Mouse (Mus musculus): ENCODE measurements around the gene Nlrc3. TPM values are rescaled to one million over a fixed set of nuclear protein-coding genes. Genes with fewer than 3 reads are reported as not detected.

Gene Nlrc3
- polyA plus RNA-seq, 1 experiment = 1.4 TPM

DNA sequence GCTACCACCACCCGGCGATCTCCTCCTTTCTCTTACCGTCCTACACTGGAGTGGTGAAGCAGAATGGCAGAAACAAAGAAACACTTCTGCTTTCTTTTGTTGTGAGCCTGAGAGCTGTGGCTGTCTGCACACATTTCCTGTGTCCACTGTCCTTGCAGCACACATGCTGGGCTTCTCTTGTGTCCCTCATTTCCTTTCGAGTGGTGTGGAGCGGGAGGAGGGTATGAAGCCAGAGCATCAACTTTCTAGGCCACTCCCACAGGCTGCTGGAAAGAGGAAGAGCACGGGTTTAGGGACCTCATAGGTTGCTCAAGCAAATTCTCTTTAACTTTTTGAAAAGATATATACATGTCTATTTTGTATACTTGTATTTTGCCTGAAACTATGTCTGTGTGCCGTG is 47.3 kb downstream of the Nlrc3 start:
- no peak for DNase-seq (ENCODE audit: low spot score)

DNA sequence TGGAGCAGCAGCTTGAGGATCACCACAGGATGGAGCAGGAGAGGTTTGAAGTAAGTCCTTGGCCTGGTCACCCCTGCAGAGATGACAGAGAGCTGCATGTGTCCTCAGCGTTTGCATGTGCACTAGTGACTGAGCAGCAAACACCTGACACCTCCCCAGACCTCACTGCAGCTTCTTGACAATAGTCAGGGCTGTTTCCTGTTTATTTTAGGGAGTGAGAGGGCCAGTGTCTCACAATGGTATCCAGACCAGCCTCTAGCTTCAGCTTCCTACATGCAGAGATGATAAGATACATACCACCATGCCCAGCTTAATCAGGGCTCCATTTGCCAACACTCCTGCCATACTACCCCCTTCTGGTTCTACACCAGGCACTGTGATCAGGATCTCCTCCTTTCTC is 47.9 kb downstream of the Nlrc3 start:
- no peak for DNase-seq (ENCODE audit: low spot score)

DNA sequence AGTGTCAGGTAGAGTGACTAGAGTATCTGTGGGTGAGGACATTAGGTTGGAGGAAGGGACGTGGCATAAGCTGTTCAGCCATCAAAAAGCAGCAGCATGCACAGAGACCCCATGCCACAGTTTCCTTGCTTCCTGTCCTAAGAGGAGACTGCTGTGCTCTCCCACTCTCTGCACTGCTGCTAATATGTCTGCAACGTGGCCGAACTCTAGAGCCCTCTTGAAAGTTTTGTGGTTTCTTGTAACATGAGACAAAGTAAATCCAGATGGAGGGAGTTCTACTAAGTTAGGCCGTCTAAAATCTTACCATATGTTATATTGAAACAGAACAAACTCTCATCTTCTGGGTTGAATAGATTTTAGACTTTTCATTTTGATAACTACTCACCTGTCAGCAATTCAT is 52.5 kb downstream of the Nlrc3 start:
- DNase-seq (ENCODE audit: low spot score) = no peak

DNA sequence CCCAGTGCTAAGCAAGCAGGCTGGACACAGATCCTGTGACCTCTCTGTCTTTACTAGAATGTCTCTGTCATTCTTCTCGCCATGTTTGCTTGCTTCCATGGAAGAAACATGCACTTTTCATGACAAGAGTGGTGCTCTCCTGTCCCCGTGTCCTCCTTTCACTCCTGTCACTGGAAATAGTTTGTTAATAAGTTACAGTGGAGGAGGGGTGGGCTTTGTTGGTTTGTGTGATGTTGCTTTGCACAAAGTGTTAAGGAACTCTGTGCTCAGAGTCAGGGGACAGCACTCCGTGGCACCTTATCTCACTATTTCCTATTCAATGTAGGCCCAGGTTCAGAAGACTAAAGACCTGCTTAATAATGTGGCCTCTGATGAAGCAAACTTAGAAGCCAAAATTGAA is 52.9 kb downstream of the Nlrc3 start:
- DNase-seq (ENCODE audit: low spot score) = no peak

DNA sequence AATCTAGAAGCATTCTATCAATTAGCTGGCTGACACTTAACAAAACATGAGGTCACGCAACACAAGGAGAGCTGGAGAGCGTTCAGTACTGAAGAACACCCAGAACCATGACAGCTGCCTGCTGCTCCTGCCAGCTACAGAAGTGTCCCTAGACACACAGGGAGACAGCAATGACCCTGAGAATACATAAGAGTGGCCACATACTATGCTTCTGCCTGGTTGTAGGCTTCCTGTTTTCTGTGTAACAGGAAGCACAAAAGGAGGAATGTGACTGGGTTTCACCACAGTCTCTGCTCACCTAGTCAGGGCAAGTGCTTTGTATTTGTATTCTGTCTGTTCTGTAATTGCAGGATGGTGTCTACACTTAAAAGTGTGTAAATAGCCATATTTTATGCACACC is 55.7 kb downstream of the Nlrc3 start:
- no peak for DNase-seq (ENCODE audit: low spot score)

DNA sequence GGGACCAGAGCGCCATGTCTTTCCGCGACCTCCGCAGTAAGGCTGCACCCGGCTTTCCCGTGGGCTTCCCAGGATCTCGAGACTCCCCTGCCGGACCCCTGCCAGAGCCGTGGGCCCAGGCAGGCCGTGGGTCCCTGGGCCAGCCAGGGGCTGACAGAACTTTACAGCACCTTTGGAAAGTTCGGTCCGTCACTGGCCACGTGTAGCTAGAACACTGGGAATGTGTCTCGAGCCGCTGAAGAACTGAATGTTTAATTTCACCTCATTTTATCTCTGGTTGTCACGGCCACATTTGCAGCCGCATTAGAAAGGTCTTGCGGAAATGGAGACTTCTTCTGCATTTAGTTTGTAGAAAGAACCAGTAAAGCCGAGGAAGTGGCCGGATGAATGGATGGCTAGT is 67.3 kb downstream of the Nlrc3 start:
- DNase-seq (ENCODE audit: low spot score) = no peak

DNA sequence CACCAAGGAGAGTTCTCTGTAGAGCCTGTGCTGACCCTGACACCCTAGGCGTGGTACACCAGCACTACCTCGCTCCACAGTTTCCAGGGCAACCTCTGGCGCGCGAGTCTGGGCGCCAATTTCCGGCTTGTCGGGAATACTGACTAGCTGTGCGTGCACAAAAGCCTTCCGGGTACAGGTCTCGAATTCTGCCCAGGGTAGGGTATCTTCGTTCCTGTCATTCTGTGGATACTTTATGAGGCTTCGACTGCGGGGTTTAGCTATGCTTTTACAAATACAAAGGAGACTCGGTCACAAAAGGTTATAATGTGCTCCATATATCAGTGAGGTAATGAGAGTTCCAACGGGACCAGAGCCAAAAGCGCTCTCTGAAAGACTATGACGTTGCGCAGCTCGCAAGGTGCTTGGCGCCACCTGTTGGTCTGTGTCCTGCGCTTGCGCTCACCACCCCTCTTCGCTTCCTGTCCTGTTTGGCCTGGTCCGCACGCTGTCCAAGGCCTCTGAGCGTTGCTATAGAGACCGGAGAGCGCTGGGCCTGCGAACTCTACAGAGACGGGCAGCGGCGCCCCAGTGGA is 67.8 kb downstream of the Nlrc3 start, which contains the start of the genes 1700037C18Rik and Cluap1:
Gene 1700037C18Rik, minus strand, starts transcription at position 153 of the 575 bp plus-strand sequence.
Gene Cluap1, plus strand, starts transcription at position 265 of the 575 bp plus-strand sequence.
- DNase-seq (ENCODE audit: low spot score) = peak; percentile 79

DNA sequence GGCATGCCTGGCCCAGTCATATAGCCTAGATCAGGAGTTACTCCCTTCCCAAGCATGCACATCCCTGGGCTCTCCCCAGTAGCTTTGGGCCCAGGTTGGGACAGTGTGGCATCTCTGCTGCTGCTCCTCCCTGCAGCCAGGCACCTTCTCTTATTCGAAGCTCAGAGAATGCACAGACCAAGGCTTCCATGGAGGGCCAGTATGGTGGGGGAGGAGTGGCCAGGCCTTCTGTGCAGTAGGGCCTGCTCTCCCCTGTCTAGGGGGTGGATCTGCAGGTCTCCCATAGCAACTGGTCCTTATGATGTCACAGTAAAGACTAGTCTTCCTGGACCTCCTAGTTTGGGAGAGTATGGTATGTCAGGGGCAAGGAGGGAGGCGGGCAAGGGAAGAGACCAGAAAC is 69.0 kb downstream of the Nlrc3 start:
- no peak for DNase-seq (ENCODE audit: low spot score)

DNA sequence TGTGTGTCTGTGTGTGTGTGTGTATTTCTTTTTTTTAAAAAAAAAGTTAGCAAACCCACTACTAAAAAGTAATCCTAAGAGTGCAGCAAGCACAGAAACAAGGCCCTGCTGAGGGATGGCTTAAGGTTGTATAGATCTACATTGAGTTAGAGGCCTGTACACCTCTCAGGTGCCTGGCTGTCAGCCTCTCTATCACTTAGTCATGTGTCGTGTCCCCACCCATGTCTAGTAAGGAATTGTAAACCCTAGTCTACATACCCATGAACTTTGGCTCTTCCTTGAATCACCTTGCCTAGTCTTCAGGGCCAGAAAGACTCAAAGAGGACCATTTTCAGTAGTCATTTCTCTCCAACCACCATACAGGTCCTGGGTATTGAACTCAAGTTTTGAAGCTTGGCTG is 79.9 kb downstream of the Nlrc3 start:
- no peak for DNase-seq (ENCODE audit: low spot score)

DNA sequence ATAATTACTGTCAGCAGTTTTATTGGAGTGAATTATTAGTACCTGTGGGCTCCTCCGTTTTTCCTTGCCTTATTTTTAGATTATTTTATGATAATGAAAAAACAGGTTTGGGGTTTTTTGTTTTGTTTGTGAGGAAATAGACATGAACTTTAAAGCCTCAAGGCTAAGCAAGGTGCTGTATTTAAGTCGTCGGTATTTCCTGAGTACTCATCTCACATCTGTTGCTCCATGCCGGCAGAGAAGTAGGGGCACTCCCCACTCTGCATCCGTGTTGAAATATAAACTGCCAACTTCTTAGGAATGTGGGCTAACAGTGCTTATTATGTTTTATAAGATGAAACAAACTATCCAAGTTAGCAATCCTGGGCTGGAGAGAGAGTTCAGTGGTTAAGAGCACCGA is 80.4 kb downstream of the Nlrc3 start:
- no peak for DNase-seq (ENCODE audit: low spot score)

DNA sequence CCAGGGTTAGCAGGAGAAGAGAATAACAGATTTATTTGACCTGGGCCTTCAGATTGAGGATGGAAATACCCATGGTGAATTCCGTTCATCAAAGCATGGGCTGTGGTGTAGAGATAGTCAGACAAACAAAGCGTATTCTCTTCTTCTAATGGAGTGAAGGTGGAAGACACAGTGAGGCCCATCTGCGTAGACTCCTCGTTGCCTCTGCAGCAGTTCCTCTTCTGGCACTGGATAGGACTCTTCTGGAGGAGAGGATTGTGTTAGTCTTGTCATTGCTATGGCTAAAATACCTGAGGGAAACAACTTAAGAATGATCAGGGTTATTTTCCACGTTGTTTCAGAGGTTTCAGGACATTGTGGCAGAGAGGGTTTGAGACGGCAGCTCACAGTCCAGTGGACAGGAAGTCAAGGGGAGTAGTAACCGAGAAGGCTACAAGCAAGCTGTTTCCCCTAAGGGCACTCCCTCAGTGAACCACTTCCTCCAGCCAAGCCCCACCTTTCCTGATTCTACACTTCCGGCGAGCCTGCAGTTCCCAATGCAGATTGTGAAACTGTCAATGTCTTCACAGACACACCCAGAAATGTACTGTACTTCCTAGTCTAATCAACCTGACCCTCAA is 81.1 kb downstream of the Nlrc3 start:
- no peak for DNase-seq (ENCODE audit: low spot score)

Other genes starting within 250 kb of the Nlrc3 start
- gene Zfp263, start 232.5 kb downstream of the Nlrc3 start, polyA plus RNA-seq (2012; rRNA removed) = 19.3 and 20.8 TPM in 2 replicates
- gene Olfr15, start 145.8 kb downstream of the Nlrc3 start, polyA plus RNA-seq (2012; rRNA removed) = 0.07 TPM in 1 of 2 replicates, not detected in the other
- 2.7 and 3.0 TPM in 2 replicates for gene Zfp174, start 129.4 kb downstream of the Nlrc3 start, polyA plus RNA-seq (2012; rRNA removed)
- gene Naa60, start 104.3 kb downstream of the Nlrc3 start, polyA plus RNA-seq (2012; rRNA removed) = 54.1 and 60.6 TPM in 2 replicates
- 7.3 and 7.8 TPM in 2 replicates for gene Zfp597, start 92.1 kb downstream of the Nlrc3 start, polyA plus RNA-seq (2012; rRNA removed)
- 0.25 and 0.62 TPM in 2 replicates for gene Gm20695, start 92.0 kb downstream of the Nlrc3 start, polyA plus RNA-seq (2012; rRNA removed)
- gene 1700037C18Rik, start 67.9 kb downstream of the Nlrc3 start, polyA plus RNA-seq (2012; rRNA removed) = 5.8 and 7.0 TPM in 2 replicates
- gene Cluap1, start 67.8 kb downstream of the Nlrc3 start, polyA plus RNA-seq (2012; rRNA removed) = 19.5 and 20.3 TPM in 2 replicates
- 17.5 and 18.2 TPM in 2 replicates for gene Slx4, start 27.1 kb upstream of the Nlrc3 start, polyA plus RNA-seq (2012; rRNA removed)
- not detected in 2 replicates for gene Dnase1, start 60.3 kb upstream of the Nlrc3 start, polyA plus RNA-seq (2012; rRNA removed)
- gene Trap1, start 101.2 kb upstream of the Nlrc3 start, polyA plus RNA-seq (2012; rRNA removed) = 76.9 and 84.2 TPM in 2 replicates
- gene Crebbp, start 237.4 kb upstream of the Nlrc3 start, polyA plus RNA-seq (2012; rRNA removed) = 7.3 and 21.3 TPM in 2 replicates